Mouse (Mus musculus) intestine, embryonic 14.5 days (tissue): ENCODE results near the gene Mns1. TPM values are rescaled to one million over a fixed set of nuclear protein-coding genes. Genes with fewer than 3 reads are reported as not detected.
A peak's percentile ranks its signal among the peaks of the same experiment; 100 is the strongest.

Source experiments
- ATAC-seq: fragments of 200-750 bp; cut with Nextera tagmentation; replicated peaks from 2 replicates; pipeline ENCODE4 v1.8.0; 2017; ENCODE audit warnings: low read depth, moderate number of reproducible peaks, moderate TSS enrichment, moderate library complexity; ENCODE audit not compliant: low FRiP score, low TSS enrichment
- DNase-seq: peaks from one replicate; pipeline ENCODE4 v3.0.0-alpha.2; 2018; ENCODE audit warnings: low spot score
- H3K27ac ChIP-seq: fragments of 300-500 bp; sonication (generic); 2 replicates; pipeline ENCODE4 v1.5.1; 2014; ENCODE audit warnings: low read depth, mild to moderate bottlenecking, control low read depth
- H3K27me3 ChIP-seq: fragments of 300-500 bp; sonication (generic); replicated peaks from 2 replicates; pipeline ENCODE4 v1.6.1; 2014; ENCODE audit warnings: low read length, control low read depth; ENCODE audit not compliant: control insufficient read depth, insufficient read depth
- H3K36me3 ChIP-seq: fragments of 300-500 bp; sonication (generic); 2 replicates; pipeline ENCODE4 v1.6.1; 2014; ENCODE audit warnings: low read length, control low read depth; ENCODE audit not compliant: control insufficient read depth, insufficient read depth
- H3K4me1 ChIP-seq: fragments of 300-500 bp; sonication (generic); replicated peaks from 2 replicates; pipeline ENCODE4 v1.6.1; 2014; ENCODE audit warnings: low read length, control low read depth, mixed read lengths; ENCODE audit not compliant: control insufficient read depth, insufficient read depth
- H3K4me2 ChIP-seq: fragments of 300-500 bp; sonication (generic); 2 replicates; pipeline ENCODE4 v1.6.1; 2014; ENCODE audit warnings: low read length
- H3K4me3 ChIP-seq: fragments of 300-500 bp; sonication (generic); 2 replicates; pipeline ENCODE4 v1.5.1; 2014; ENCODE audit warnings: low read depth, low read length, control low read depth, mixed read lengths
- H3K9ac ChIP-seq: fragments of 300-500 bp; sonication (generic); 2 replicates; pipeline ENCODE4 v1.6.1; 2014; ENCODE audit warnings: mild to moderate bottlenecking, low read length
- H3K9me3 ChIP-seq: fragments of 300-500 bp; sonication (generic); 2 replicates; pipeline ENCODE4 v1.6.1; 2016; ENCODE audit warnings: low read length, control low read depth; ENCODE audit not compliant: control insufficient read depth
- WGBS: fragments of 180-500 bp; shearing (Covaris S2); extraction: QIAGEN DNeasy Blood & Tissue Kit; methylation state at CpG from one replicate; pipeline ENCODE4 v1.1.7; 2014; 5-methylcytosine and 5-hydroxymethylcytosine counted together
- polyA plus RNA-seq: library from polyadenylated mRNA; unstranded; fragments of >200 nt; fragmentation: Nextera tagmentation; extraction: Ambion mirVana; gene quantifications from 2 replicates; pipeline ENCODE4 v1.2.1, GENCODE M21; 2014

Mns1 gene
- polyA plus RNA-seq, 1 experiment from 2014 or later, result 20.9 TPM

DNA sequence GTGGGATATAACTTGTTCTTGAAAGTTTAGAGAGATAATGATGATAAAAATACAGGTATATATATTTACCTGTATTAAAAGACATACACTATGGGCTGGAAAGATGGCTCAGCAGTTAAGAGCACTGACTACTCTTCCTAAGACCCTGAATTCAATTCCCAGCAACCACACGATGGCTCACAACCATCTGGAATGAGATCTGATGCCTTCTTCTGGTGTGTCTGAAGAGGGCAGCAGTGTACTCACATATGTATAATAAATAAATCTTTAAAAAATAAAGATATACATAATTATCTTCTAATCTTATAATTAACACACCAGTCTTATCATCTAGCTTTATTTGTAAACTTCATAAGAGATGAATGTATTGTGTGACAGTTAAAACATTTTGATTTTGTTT is 18.6 kb downstream of the Mns1 start:
- ATAC-seq (no peak), DNase-seq (no peak)
- H3K4me1 ChIP-seq, result no peaks in the 10 kb centered on the region
- no peak overlapping the region for H3K27ac ChIP-seq
- H3K36me3 ChIP-seq, result peaks cover 43% of the 10 kb centered on the region
- H3K4me2 ChIP-seq, result no peak overlapping the region
- no peak overlapping the region for H3K4me3 ChIP-seq
- WGBS, result 31% methylated on average over 1 of the region's 1 CpGs
- no peaks in the 10 kb centered on the region for H3K9me3 ChIP-seq
- H3K27me3 ChIP-seq, result no peaks in the 10 kb centered on the region
- H3K9ac ChIP-seq, result no peak overlapping the region

DNA sequence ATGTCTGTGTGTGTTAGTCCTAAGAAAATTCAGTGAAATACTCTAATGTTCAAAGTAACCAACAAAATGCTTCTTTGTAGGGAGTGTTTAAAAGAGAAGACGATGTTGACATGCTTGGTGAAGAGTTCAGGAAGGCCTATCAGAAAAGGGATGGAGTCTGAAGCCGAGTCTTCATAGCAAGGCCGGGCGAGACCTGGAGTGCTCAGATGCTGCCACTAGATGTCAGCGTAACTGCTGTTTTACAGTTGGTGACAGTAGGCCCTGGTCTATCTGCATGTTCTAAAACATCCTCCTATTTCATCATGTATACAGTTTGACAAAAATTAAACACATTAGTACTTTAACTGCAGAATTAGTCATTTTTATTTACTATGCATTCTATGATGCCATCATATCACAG is 20.4 kb downstream of the Mns1 start:
- no peak overlapping the region for H3K27ac ChIP-seq
- WGBS, result 21% methylated on average over 5 of the region's 5 CpGs
- no peaks in the 10 kb centered on the region for H3K4me1 ChIP-seq
- H3K9ac ChIP-seq, result no peak overlapping the region
- no peaks in the 10 kb centered on the region for H3K9me3 ChIP-seq
- no peaks in the 10 kb centered on the region for H3K27me3 ChIP-seq
- H3K36me3 ChIP-seq, result peaks cover 39% of the 10 kb centered on the region
- H3K4me2 ChIP-seq, result no peak overlapping the region
- DNase-seq, result peak; percentile 71
- H3K4me3 ChIP-seq, result no peak overlapping the region
- peak; percentile 76; the same call in 1 of the 2 replicates for ATAC-seq

DNA sequence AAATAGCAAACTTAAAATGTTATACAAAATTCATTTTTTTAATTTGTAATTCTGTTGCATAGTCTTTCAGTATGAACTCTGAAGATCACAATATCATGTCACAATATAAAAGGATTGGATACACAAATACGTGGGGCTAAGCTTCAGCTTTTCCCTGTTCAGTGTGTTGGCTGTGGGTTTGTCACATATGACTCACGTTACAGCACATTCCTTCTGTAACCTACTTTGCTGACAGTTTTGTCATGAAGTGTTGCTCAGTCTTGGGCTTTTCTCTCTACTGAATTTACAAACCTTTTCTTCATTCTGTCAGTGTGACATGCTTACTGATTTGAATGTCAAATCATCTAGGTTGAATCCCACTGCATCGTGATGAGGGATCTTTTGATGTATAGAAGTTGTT is 21.9 kb downstream of the Mns1 start:
- 86% methylated on average over 3 of the region's 3 CpGs for WGBS

DNA sequence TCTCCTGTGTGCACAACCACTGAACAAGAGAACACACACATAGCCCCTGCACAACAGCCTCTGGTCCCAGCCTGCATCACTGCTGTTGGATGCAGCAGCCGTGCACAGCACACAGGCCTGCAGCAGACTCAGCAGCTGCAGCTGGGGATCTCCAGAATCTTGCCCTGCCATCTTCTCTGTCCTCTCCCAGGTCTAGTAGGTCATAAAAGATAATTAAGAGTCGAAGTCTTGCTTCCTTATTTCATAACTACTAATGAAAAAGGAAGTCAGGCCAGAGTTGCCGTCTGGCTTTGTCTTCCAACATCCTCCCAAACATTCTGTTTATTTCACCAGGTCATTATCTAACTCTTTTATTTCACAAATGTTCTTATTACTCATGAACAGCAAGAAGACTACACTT is 23.0 kb downstream of the Mns1 start:
- Histone ChIP-seq H3K4me3 (no peak overlapping the region), H3K4me1 (no peaks in the 10 kb centered on the region), H3K9me3 (no peaks in the 10 kb centered on the region), H3K36me3 (peaks cover 39% of the 10 kb centered on the region), H3K27me3 (no peaks in the 10 kb centered on the region), H3K9ac (no peak overlapping the region), H3K4me2 (no peak overlapping the region), H3K27ac (no peak overlapping the region)
- WGBS, result 77% methylated on average over 3 of the region's 3 CpGs
- no peak for ATAC-seq
- DNase-seq, result no peak

More for the DNA sequence above, 21.9 kb downstream of the Mns1 start:
- Histone ChIP-seq H3K36me3 (peaks cover 39% of the 10 kb centered on the region), H3K27ac (no peak overlapping the region), H3K4me3 (no peak overlapping the region), H3K9me3 (no peaks in the 10 kb centered on the region), H3K27me3 (no peaks in the 10 kb centered on the region), H3K9ac (no peak overlapping the region), H3K4me2 (no peak overlapping the region), H3K4me1 (no peaks in the 10 kb centered on the region)
- DNase-seq (no peak), ATAC-seq (no peak)

DNA sequence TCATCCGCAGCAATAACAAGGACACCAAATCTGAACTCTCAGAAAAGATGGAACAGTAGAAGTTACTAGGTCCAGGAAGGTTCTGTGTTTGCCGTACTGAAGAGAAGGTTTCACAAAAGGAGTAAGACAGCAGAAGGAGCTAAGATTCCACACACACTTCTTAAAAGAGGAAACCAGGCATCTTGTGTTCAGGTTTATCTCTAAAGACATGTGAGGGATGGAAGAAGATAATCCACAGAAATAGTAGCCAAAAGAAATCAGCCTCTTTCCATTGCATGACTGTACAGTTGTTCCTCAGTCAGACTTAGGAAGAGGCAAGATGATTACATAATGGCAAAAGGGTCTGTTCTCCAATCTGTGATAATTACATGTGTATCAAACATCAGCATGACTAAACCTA is 24.6 kb downstream of the Mns1 start:
- H3K4me2 ChIP-seq, result no peak overlapping the region
- H3K9me3 ChIP-seq, result no peaks in the 10 kb centered on the region
- no peaks in the 10 kb centered on the region for H3K27me3 ChIP-seq
- DNase-seq (no peak), ATAC-seq (no peak)
- H3K36me3 ChIP-seq, result peaks cover 27% of the 10 kb centered on the region
- no peak overlapping the region for H3K9ac ChIP-seq
- WGBS, result 93% methylated on average over 2 of the region's 2 CpGs
- H3K27ac ChIP-seq, result no peak overlapping the region
- H3K4me1 ChIP-seq, result no peaks in the 10 kb centered on the region
- no peak overlapping the region for H3K4me3 ChIP-seq

DNA sequence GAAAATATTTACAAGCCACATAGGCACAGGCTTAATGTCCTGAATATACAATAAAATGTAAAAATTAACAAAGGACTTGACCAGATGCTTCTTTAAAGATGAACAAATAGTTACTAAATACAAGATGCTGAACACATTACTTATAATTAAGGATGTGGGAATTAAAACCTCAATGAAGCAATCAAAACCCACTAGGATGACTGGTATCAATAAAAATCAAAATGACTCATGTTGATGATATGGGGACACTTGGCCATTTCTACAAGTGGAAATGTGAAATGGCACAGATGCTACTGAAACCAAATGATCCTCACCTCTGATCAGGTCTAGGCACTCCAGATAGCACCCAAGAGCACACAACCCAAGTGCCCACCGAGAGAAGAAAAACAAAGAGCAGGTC is 27.0 kb downstream of the Mns1 start:
- Histone ChIP-seq H3K4me3 (no peak overlapping the region), H3K9ac (no peak overlapping the region), H3K27ac (no peak overlapping the region), H3K4me1 (no peaks in the 10 kb centered on the region), H3K4me2 (no peak overlapping the region), H3K27me3 (no peaks in the 10 kb centered on the region), H3K9me3 (no peaks in the 10 kb centered on the region), H3K36me3 (peaks cover 12% of the 10 kb centered on the region)
- 85% methylated on average over 1 of the region's 1 CpGs for WGBS
- ATAC-seq, result no peak
- no peak for DNase-seq

DNA sequence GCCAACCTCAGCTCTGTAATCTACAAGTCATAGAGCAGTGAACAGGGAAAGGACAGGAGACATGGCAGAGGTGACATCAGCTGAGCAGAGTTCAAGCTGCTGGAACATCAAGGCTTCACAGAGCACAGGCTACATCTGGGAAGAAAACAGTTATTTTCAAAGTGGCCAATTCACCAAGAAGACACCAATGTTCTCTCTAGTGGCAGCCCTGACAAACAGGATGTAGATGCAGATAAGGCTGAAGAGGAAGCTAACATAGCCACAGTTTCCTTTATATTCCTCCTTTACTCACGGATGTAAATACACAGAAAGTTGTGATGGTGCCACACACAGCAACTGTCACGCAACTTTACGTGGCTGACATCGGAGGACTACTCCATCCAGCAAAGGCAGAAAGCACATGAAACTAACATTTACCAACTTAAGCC is 28.0 kb downstream of the Mns1 start:
- Histone ChIP-seq H3K4me3 (no peak overlapping the region), H3K9ac (no peak overlapping the region), H3K36me3 (peaks cover 8% of the 10 kb centered on the region; the same call in 1 of the 2 replicates), H3K9me3 (no peaks in the 10 kb centered on the region), H3K27me3 (no peaks in the 10 kb centered on the region), H3K27ac (no peak overlapping the region), H3K4me1 (no peaks in the 10 kb centered on the region), H3K4me2 (no peak overlapping the region)
- ATAC-seq, result no peak
- DNase-seq, result no peak
- 93% methylated on average over 4 of the region's 4 CpGs for WGBS

DNA sequence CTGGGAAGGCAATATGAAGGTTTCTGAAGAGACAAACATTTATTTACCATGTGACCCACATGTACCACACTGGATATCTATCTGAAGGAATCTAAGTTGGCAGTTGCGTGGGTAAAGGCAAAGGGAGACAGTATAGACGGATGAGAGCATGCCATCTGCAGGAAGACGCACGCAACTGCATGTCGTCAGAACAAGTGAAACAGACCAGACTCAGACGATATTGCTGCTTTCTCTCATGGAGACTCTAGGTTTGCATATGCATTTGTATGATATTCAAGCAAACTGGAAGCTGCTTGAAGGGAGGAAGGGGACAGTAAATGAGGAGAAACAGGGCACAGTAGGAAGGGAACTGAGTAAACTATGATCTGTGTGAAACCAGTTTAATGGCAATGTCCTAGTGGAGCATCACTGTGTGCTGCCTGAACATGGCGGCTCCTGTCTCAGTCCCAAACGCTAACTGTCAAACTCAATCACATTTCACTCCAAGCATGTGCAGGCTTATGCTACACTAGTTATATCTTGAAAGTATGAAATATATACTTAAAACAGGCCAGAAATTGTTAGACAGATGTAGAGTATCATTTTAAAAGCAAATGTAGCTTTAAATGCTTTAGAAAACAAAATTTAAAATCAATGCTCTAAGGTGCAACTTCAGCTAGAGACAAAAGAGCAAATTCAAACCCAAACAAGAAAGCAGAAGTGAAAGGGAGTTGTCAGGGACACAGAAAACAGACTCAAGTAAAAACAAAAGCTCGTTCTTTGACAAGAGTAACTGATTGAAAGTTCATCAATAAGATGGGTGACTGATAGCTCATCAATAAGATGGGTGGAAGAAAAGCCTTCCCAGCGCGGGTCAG is 30.0 kb downstream of the Mns1 start:
- H3K27me3 ChIP-seq, result no peaks in the 10 kb centered on the region
- H3K4me3 ChIP-seq, result no peak overlapping the region
- no peak for DNase-seq

DNA sequence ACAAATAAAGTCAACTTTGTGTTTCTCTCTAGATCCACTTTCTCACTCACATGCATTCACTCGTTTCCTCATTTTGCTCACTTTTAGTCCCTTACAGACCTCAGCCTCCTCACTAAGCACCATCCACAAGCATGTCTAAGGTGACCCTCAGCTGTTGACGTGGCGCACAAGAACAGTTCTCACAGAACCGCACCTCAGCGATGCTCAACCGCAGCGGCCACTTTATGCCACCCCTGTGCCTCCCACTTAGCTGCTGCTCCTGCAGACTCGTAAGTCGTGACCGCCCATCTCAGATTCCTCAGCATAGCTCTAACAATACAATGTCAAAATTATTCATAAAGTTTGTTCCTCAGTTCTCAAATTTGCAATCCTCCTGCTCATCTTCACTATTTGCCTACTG is 30.8 kb downstream of the Mns1 start:
- no peaks in the 10 kb centered on the region for H3K9me3 ChIP-seq
- peaks cover 11% of the 10 kb centered on the region for H3K36me3 ChIP-seq
- WGBS, result 92% methylated on average over 10 of the region's 10 CpGs
- no peak for DNase-seq
- no peaks in the 10 kb centered on the region for H3K27me3 ChIP-seq
- no peak overlapping the region for H3K4me2 ChIP-seq
- no peak overlapping the region for H3K27ac ChIP-seq
- no peaks in the 10 kb centered on the region for H3K4me1 ChIP-seq
- no peak overlapping the region for H3K9ac ChIP-seq
- no peak overlapping the region for H3K4me3 ChIP-seq
- no peak for ATAC-seq

More for the DNA sequence above, 30.0 kb downstream of the Mns1 start:
- H3K36me3 ChIP-seq, result peaks cover 11% of the 10 kb centered on the region
- H3K4me2 ChIP-seq, result no peak overlapping the region
- H3K27ac ChIP-seq, result no peak overlapping the region
- H3K9me3 ChIP-seq, result no peaks in the 10 kb centered on the region
- ATAC-seq, result no peak
- H3K9ac ChIP-seq, result no peak overlapping the region
- no peaks in the 10 kb centered on the region for H3K4me1 ChIP-seq
- 64% methylated on average over 11 of the region's 11 CpGs for WGBS
